11 mouse cellular contexts compared by ENCODE assay signal in genomic region chr14:33922771-33923167, GRCm38 (mm10). TPM values are rescaled to one million over a fixed set of nuclear protein-coding genes. Genes with fewer than 3 reads are reported as not detected.
A peak's percentile ranks its signal among the peaks of the same experiment; 100 is the strongest.
DNase-seq lines count a peak whose midpoint lies in the region; ATAC-seq lines count a peak whose summit lies in the region.
"Had no signal": no experiment of that assay in that cellular context is flagged by ENCODE, and none has a peak within 500 bp of the region (broad histone marks: within the 10 kb centered on the region; RNA-seq: fewer than 3 reads in every experiment).

No protein-coding gene starts in this region.

- H3K36me3 ChIP-seq in liver, embryonic 11.5 days (ENCODE audit: control insufficient read depth, insufficient read depth, low read length) = no peaks in the 10 kb centered on the region
- H3K36me3 ChIP-seq in forebrain, embryonic 14.5 days (ENCODE audit: control insufficient read depth, insufficient read depth, low read length) = no peaks in the 10 kb centered on the region
- H3K36me3 ChIP-seq in limb, embryonic 11.5 days (ENCODE audit: control insufficient read depth, insufficient read depth, low read length) = no peaks in the 10 kb centered on the region
- H3K36me3 ChIP-seq in neural tube, embryonic 15.5 days = no peaks in the 10 kb centered on the region

- peak overlapping the region; percentile 70 for H3K4me2 ChIP-seq in liver, embryonic 11.5 days
- peak overlapping the region; percentile 96 for H3K4me2 ChIP-seq in forebrain, embryonic 14.5 days (ENCODE audit: low read length)
- H3K4me2 ChIP-seq in limb, embryonic 11.5 days (ENCODE audit: low read depth, severe bottlenecking) = peak overlapping the region; percentile 95
- H3K4me2 ChIP-seq in neural tube, embryonic 15.5 days = peak overlapping the region; percentile 96

- H3K4me1 ChIP-seq in liver, embryonic 11.5 days (replicated peaks; ENCODE audit: control insufficient read depth, insufficient read depth, low read length) = no peaks in the 10 kb centered on the region
- H3K4me1 ChIP-seq in forebrain, embryonic 14.5 days (ENCODE audit: control insufficient read depth, insufficient read depth, low read length) = peaks cover 6% of the 10 kb centered on the region; the same call in 1 of the 2 replicates
- H3K4me1 ChIP-seq in limb, embryonic 11.5 days (ENCODE audit: control insufficient read depth, insufficient read depth, low read length) = peaks cover 5% of the 10 kb centered on the region; the same call in 1 of the 2 replicates
- H3K4me1 ChIP-seq in neural tube, embryonic 15.5 days = peaks cover 53% of the 10 kb centered on the region

- peak overlapping the region; percentile 49 for H3K4me3 ChIP-seq in liver, embryonic 11.5 days (ENCODE audit: low read depth, low read length)
- H3K4me3 ChIP-seq in forebrain, embryonic 14.5 days (ENCODE audit: low read depth, low read length) = peak overlapping the region; percentile 55
- peak overlapping the region; percentile 56 for H3K4me3 ChIP-seq in limb, embryonic 11.5 days (ENCODE audit: low read depth, low read length)
- H3K4me3 ChIP-seq in neural tube, embryonic 15.5 days (replicated peaks) = peak overlapping the region; percentile 58

- WGBS in liver, embryonic 11.5 days = 25% methylated on average over 8 of the region's 8 CpGs
- WGBS in forebrain, embryonic 14.5 days = 11% methylated on average over 8 of the region's 8 CpGs
- 13% methylated on average over 8 of the region's 8 CpGs for WGBS in limb, embryonic 11.5 days
- WGBS in neural tube, embryonic 15.5 days = 13% methylated on average over 8 of the region's 8 CpGs

- no peaks in the 10 kb centered on the region for H3K9me3 ChIP-seq in liver, embryonic 11.5 days (ENCODE audit: control insufficient read depth, low read length)
- no peaks in the 10 kb centered on the region for H3K9me3 ChIP-seq in forebrain, embryonic 14.5 days (replicated peaks; ENCODE audit: control insufficient read depth, low read length)
- no peaks in the 10 kb centered on the region for H3K9me3 ChIP-seq in limb, embryonic 11.5 days (ENCODE audit: control insufficient read depth, low read length)
- H3K9me3 ChIP-seq in neural tube, embryonic 15.5 days (replicated peaks) = no peaks in the 10 kb centered on the region

- ATAC-seq in liver, embryonic 11.5 days (replicated peaks; ENCODE audit: low FRiP score) = no peak
- no peak for ATAC-seq in forebrain, embryonic 14.5 days
- no peak for ATAC-seq in limb, embryonic 11.5 days (ENCODE audit: insufficient number of reproducible peaks, low FRiP score, low TSS enrichment, low read depth)
- ATAC-seq in neural tube, embryonic 15.5 days (ENCODE audit: low FRiP score) = no peak
- no peak for ATAC-seq in megakaryocyte progenitor cell, adult 5-6 weeks (replicated peaks; ENCODE audit: poor library complexity)

- H3K27me3 ChIP-seq in liver, embryonic 11.5 days (replicated peaks; ENCODE audit: control insufficient read depth, insufficient read depth, low read length) = peaks cover 66% of the 10 kb centered on the region
- peaks cover 31% of the 10 kb centered on the region for H3K27me3 ChIP-seq in forebrain, embryonic 14.5 days (replicated peaks; ENCODE audit: control insufficient read depth, insufficient read depth, low read length)
- H3K27me3 ChIP-seq in limb, embryonic 11.5 days (ENCODE audit: control insufficient read depth, insufficient read depth, low read length) = peaks cover 23% of the 10 kb centered on the region
- H3K27me3 ChIP-seq in neural tube, embryonic 15.5 days (replicated peaks) = peaks cover 50% of the 10 kb centered on the region

- no peak for DNase-seq in liver, embryonic 11.5 days (ENCODE audit: low spot score)
- DNase-seq in liver = no peak
- no peak for DNase-seq in forebrain, embryonic 14.5 days (ENCODE audit: low spot score)
- no peak for DNase-seq in limb, embryonic 11.5 days (ENCODE audit: low spot score)
- DNase-seq in right cerebral cortex, postnatal 25 days = no peak
- no peak for DNase-seq in urinary bladder, postnatal 10 days (ENCODE audit: low spot score)
- DNase-seq: cerebellum, adult 8-10 months had no signal

- H3K9ac ChIP-seq in liver, embryonic 11.5 days (ENCODE audit: low read depth, low read length) = no peak overlapping the region
- H3K9ac ChIP-seq in forebrain, embryonic 14.5 days (ENCODE audit: low read length) = peak overlapping the region; percentile 58; the same call in 1 of the 2 replicates
- no peak overlapping the region; the same call in 1 of the 2 replicates for H3K9ac ChIP-seq in limb, embryonic 11.5 days (ENCODE audit: low read length)
- H3K9ac ChIP-seq in neural tube, embryonic 15.5 days (replicated peaks) = peak overlapping the region; percentile 55; the same call in 1 of the 2 replicates
- H3K9ac ChIP-seq: liver, embryonic 14.5 days had no signal

- no peak overlapping the region for H3K27ac ChIP-seq in liver, embryonic 11.5 days (ENCODE audit: low read depth, low read length)
- no peak overlapping the region for H3K27ac ChIP-seq in forebrain, embryonic 14.5 days (ENCODE audit: low read depth, low read length)
- no peak overlapping the region for H3K27ac ChIP-seq in limb, embryonic 11.5 days (replicated peaks; ENCODE audit: low read depth, low read length)
- H3K27ac ChIP-seq in neural tube, embryonic 15.5 days (replicated peaks) = no peak overlapping the region
- H3K27ac ChIP-seq: liver, embryonic 14.5 days had no signal

RNA-seq across cellular contexts. Expression of gene Gdf10, which starts 0.6 kb away (rescaled TPM):
- polyA plus RNA-seq in liver, embryonic 11.5 days (2014; fragmentation: Nextera tagmentation; extraction: Ambion mirVana) = 23.9 and 25.9 TPM in 2 replicates
- 2.6 and 3.2 TPM in 2 replicates for polyA plus RNA-seq in forebrain, embryonic 14.5 days (2014; fragmentation: Nextera tagmentation; extraction: Ambion mirVana)
- polyA plus RNA-seq in limb, embryonic 11.5 days (2014; fragmentation: Nextera tagmentation; extraction: Ambion mirVana) = 4.9 and 5.3 TPM in 2 replicates
- polyA plus RNA-seq in neural tube, embryonic 15.5 days (2015; fragmentation: Nextera tagmentation; extraction: Ambion mirVana) = 12.8 and 13.9 TPM in 2 replicates
- total RNA-seq in megakaryocyte progenitor cell, adult 5-6 weeks (2015) = not detected in 2 replicates
- not detected in 2 replicates for total RNA-seq in megakaryocyte progenitor cell, adult 5-6 weeks (2017)

RNA-seq across cellular contexts. Expression of gene Gdf2, which starts 18.1 kb away (rescaled TPM):
- 17.4 and 18.4 TPM in 2 replicates for polyA plus RNA-seq in liver, embryonic 11.5 days (2014; fragmentation: Nextera tagmentation; extraction: Ambion mirVana)
- polyA plus RNA-seq in forebrain, embryonic 14.5 days (2014; fragmentation: Nextera tagmentation; extraction: Ambion mirVana) = not detected in 2 replicates
- 0.04 TPM in 1 of 2 replicates, not detected in the other for polyA plus RNA-seq in limb, embryonic 11.5 days (2014; fragmentation: Nextera tagmentation; extraction: Ambion mirVana)
- 0.05 and 0.11 TPM in 2 replicates for polyA plus RNA-seq in neural tube, embryonic 15.5 days (2015; fragmentation: Nextera tagmentation; extraction: Ambion mirVana)
- not detected in 2 replicates for total RNA-seq in megakaryocyte progenitor cell, adult 5-6 weeks (2015)
- total RNA-seq in megakaryocyte progenitor cell, adult 5-6 weeks (2017) = not detected in 2 replicates
- total RNA-seq: gastrocnemius, postnatal 14 days had no signal

RNA-seq across cellular contexts. Expression of gene Rbp3, which starts 31.0 kb away (rescaled TPM):
- 0.12 TPM in 2 replicates for polyA plus RNA-seq in liver, embryonic 11.5 days (2014; fragmentation: Nextera tagmentation; extraction: Ambion mirVana)
- not detected in 2 replicates for polyA plus RNA-seq in forebrain, embryonic 14.5 days (2014; fragmentation: Nextera tagmentation; extraction: Ambion mirVana)
- not detected in 2 replicates for polyA plus RNA-seq in limb, embryonic 11.5 days (2014; fragmentation: Nextera tagmentation; extraction: Ambion mirVana)
- not detected in 2 replicates for polyA plus RNA-seq in neural tube, embryonic 15.5 days (2015; fragmentation: Nextera tagmentation; extraction: Ambion mirVana)
- not detected in 2 replicates for total RNA-seq in megakaryocyte progenitor cell, adult 5-6 weeks (2015)
- not detected in 2 replicates for total RNA-seq in megakaryocyte progenitor cell, adult 5-6 weeks (2017)
- total RNA-seq: gastrocnemius, postnatal 14 days had no signal

RNA-seq across cellular contexts. Expression of gene Zfp488, which starts 55.8 kb away (rescaled TPM):
- 0.08 TPM in 1 of 2 replicates, not detected in the other for polyA plus RNA-seq in liver, embryonic 11.5 days (2014; fragmentation: Nextera tagmentation; extraction: Ambion mirVana)
- 0.09 and 0.15 TPM in 2 replicates for polyA plus RNA-seq in forebrain, embryonic 14.5 days (2014; fragmentation: Nextera tagmentation; extraction: Ambion mirVana)
- 0.08 and 0.09 TPM in 2 replicates for polyA plus RNA-seq in limb, embryonic 11.5 days (2014; fragmentation: Nextera tagmentation; extraction: Ambion mirVana)
- 0.84 and 0.96 TPM in 2 replicates for polyA plus RNA-seq in neural tube, embryonic 15.5 days (2015; fragmentation: Nextera tagmentation; extraction: Ambion mirVana)
- 0.05 TPM in 1 of 2 replicates, not detected in the other for total RNA-seq in megakaryocyte progenitor cell, adult 5-6 weeks (2015)
- not detected in 2 replicates for total RNA-seq in megakaryocyte progenitor cell, adult 5-6 weeks (2017)
- polyA plus RNA-seq: liver, embryonic 14.5 days had no signal

Comparison
In these comparisons a context has a peak if more than half of its experiments do, and no peak if none do; other contexts are left out.
1. H3K9ac ChIP-seq: peak in forebrain, embryonic 14.5 days (single experiment) and neural tube, embryonic 15.5 days (single experiment); none in liver, embryonic 11.5 days (single experiment) and limb, embryonic 11.5 days (single experiment).
2. RNA of gene Gdf2, which starts 18.1 kb away (polyA plus RNA-seq): 17.4 to 18.4 TPM in liver, embryonic 11.5 days; 0.05 to 0.11 TPM in neural tube, embryonic 15.5 days, 0.04 TPM in limb, embryonic 11.5 days and not detected in forebrain, embryonic 14.5 days; every median in the first group is over 10 times any median in the second.
3. Peak in every context shown above with its lines, with median percentiles within 50 percentile points of each other: H3K4me2 ChIP-seq and H3K4me3 ChIP-seq.